Mouse (Mus musculus) WW6 (cell line): ENCODE results near the gene Tspan5.

Experiments used
- DNase-seq: peaks from one replicate; pipeline ENCODE4 v3.0.0-alpha.2; 2013; ENCODE audit warnings: low read depth, low spot score

The Tspan5 gene

GRCm38 (mm10) chr3:138926161-138926560, 184.2 kb downstream of the Tspan5 start:
- DNase-seq: no peak

GRCm38 (mm10) chr3:138927437-138927836, 185.4 kb downstream of the Tspan5 start:
- DNase-seq: no peak

- DNase-seq: no peak
Observed at GRCm38 (mm10) chr3:138936780-138937179, 194.8 kb downstream of the Tspan5 start.

- no peak for DNase-seq
Observed at GRCm38 (mm10) chr3:138937241-138937640, 195.2 kb downstream of the Tspan5 start.

- no peak for DNase-seq
Observed at GRCm38 (mm10) chr3:138941604-138942003, 199.6 kb downstream of the Tspan5 start.

GRCm38 (mm10) chr3:138945516-138945915, 203.5 kb downstream of the Tspan5 start:
- no peak for DNase-seq

- DNase-seq: no peak
Observed at GRCm38 (mm10) chr3:138949081-138949480, 207.1 kb downstream of the Tspan5 start.

GRCm38 (mm10) chr3:138955220-138955619, 213.2 kb downstream of the Tspan5 start:
- no peak for DNase-seq
